In the genomic region with DNA sequence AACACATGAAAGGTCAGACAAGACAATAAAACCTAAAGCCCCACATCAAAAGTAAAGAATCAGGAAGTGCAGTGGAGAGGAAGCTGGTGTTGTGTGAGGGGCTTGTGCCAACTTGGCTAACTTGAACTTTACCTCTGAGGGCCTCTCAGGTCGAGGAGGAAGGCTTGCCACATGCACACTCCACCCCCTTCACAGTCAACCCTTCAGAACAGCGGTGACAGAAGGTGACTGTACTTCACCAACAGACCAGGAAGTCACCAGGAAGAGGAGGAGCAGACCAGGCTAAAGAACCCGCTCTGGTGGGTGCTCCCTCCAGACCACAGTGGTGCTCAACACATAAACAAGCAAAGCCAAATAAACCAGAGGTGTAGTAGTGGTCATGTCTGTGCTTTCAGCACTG, we compare ENCODE assay signal across 15 mouse cellular contexts.
DNase-seq lines count a peak whose midpoint lies in the region; ATAC-seq and TF ChIP-seq lines count a peak whose summit lies in the region.
"Had no signal": no experiment of that assay in that cellular context is flagged by ENCODE, and none has a peak within 500 bp of the region (broad histone marks: within the 10 kb centered on the region; RNA-seq: fewer than 3 reads in every experiment).

No protein-coding gene starts in this region.

- no peaks in the 10 kb centered on the region for H3K27me3 ChIP-seq in thymus, adult 2 months (ENCODE audit: control insufficient read depth, insufficient read depth, low read length)
- H3K27me3 ChIP-seq: embryonic facial prominence, embryonic 12.5 days; forebrain, embryonic 13.5 days; kidney, embryonic 15.5 days; lung, embryonic 15.5 days had no signal

- peaks cover 10% of the 10 kb centered on the region for H3K4me1 ChIP-seq in thymus, adult 2 months (replicated peaks; ENCODE audit: control insufficient read depth, insufficient read depth, low read length)

- 0 out of 2 replicates have a peak, but pooled peaks have one; percentile 34 for ATAC-seq in erythroblast, adult 5-6 weeks (replicated peaks; ENCODE audit: low FRiP score, poor library complexity, severe bottlenecking)
- ATAC-seq: forebrain, embryonic 13.5 days had no signal

- no peaks in the 10 kb centered on the region for H3K36me3 ChIP-seq in thymus, adult 2 months (ENCODE audit: control insufficient read depth, insufficient read depth, low read length)
- H3K36me3 ChIP-seq: embryonic facial prominence, embryonic 12.5 days; hindbrain, embryonic 10.5 days; kidney, embryonic 15.5 days; lung, embryonic 15.5 days had no signal

- peak; percentile 44 to 48 for DNase-seq in CD8-positive naive resting alpha-beta T cell, adult 2 months (ENCODE audit: low read depth in 2 of 2, low spot score in 2 of 2)
- peak; percentile 35 for DNase-seq in lung, postnatal 14 days
- peak; percentile 36 for DNase-seq in thymus, adult 2 months
- no peak for DNase-seq in left cerebral cortex, adult 11 months (ENCODE audit: low spot score)
- DNase-seq in kidney, postnatal 25 days: no peak
- no peak for DNase-seq in cerebellum, postnatal 4 days (ENCODE audit: low spot score in 2 of 2)
- no peak for DNase-seq in heart, adult 18-20 months
- DNase-seq: adrenal gland, adult 2 months; cerebellum, adult 11-12 months had no signal

- H3K4me3 ChIP-seq in thymus, adult 2 months (ENCODE audit: control insufficient read depth, insufficient read depth, low read length): no peak overlapping the region
- H3K4me3 ChIP-seq: embryonic facial prominence, embryonic 12.5 days; forebrain, embryonic 13.5 days; hindbrain, embryonic 10.5 days; kidney, embryonic 15.5 days; lung, embryonic 15.5 days had no signal

- TF ChIP-seq CTCF in thymus, adult 2 months (IDR thresholded peaks at IDR 0.05; ENCODE audit: borderline replicate concordance, control insufficient read depth, extremely low read depth, insufficient read depth, low read length, poor library complexity): no peak

- no peak overlapping the region for H3K27ac ChIP-seq in thymus, adult 2 months (ENCODE audit: control insufficient read depth, insufficient read depth, low read length)
- H3K27ac ChIP-seq: embryonic facial prominence, embryonic 12.5 days; forebrain, embryonic 13.5 days; hindbrain, embryonic 10.5 days; kidney, embryonic 15.5 days; lung, embryonic 15.5 days had no signal

- no peak for TF ChIP-seq POLR2A in thymus, adult 2 months (IDR thresholded peaks at IDR 0.05; ENCODE audit: control insufficient read depth, extremely low read depth, insufficient read depth, low read length, poor library complexity)

- 8% methylated on average over 3 of the region's 3 CpGs for WGBS in thymus, adult 2 months

Comparison
In these comparisons a context has a peak if more than half of its experiments do, and no peak if none do; other contexts are left out.
1. DNase-seq: peak in CD8-positive naive resting alpha-beta T cell, adult 2 months (2 of 2), lung, postnatal 14 days (single experiment) and thymus, adult 2 months (single experiment); none in left cerebral cortex, adult 11 months (single experiment), kidney, postnatal 25 days (0 of 2), cerebellum, postnatal 4 days (0 of 2) and heart, adult 18-20 months (0 of 2).